Mouse (Mus musculus) lung, embryonic 16.5 days (tissue): ENCODE results near the gene Sun2. TPM values are rescaled to one million over a fixed set of nuclear protein-coding genes. Genes with fewer than 3 reads are reported as not detected.

Source experiments
- ATAC-seq: fragments of 200-750 bp; cut with Nextera tagmentation; 2 replicates; pipeline ENCODE4 v1.8.0; 2017; ENCODE audit warnings: low read depth, mild to moderate bottlenecking, moderate library complexity
- H3K27ac ChIP-seq: fragments of 300-500 bp; sonication (generic); 2 replicates; pipeline ENCODE4 v1.5.1; 2014; ENCODE audit warnings: mild to moderate bottlenecking, control low read depth, low read length
- H3K27me3 ChIP-seq: fragments of 300-500 bp; sonication (generic); 2 replicates; pipeline ENCODE4 v1.6.1; 2014; ENCODE audit warnings: low read depth, low read length, mixed read lengths; ENCODE audit not compliant: control insufficient read depth, insufficient read depth
- H3K36me3 ChIP-seq: fragments of 300-500 bp; sonication (generic); 2 replicates; pipeline ENCODE4 v1.6.1; 2014; ENCODE audit warnings: low read length; ENCODE audit not compliant: control insufficient read depth, insufficient read depth
- H3K4me1 ChIP-seq: fragments of 300-500 bp; sonication (generic); replicated peaks from 2 replicates; pipeline ENCODE4 v1.6.1; 2014; ENCODE audit warnings: low read length, mixed read lengths; ENCODE audit not compliant: control insufficient read depth, insufficient read depth
- H3K4me2 ChIP-seq: fragments of 300-500 bp; sonication (generic); 2 replicates; pipeline ENCODE4 v1.6.1; 2014; ENCODE audit warnings: low read depth, low read length, control low read depth
- H3K4me3 ChIP-seq: fragments of 300-500 bp; sonication (generic); 2 replicates; pipeline ENCODE4 v1.5.1; 2014; ENCODE audit warnings: mild to moderate bottlenecking, low read length, control low read depth
- H3K9ac ChIP-seq: fragments of 300-500 bp; sonication (generic); 2 replicates; pipeline ENCODE4 v1.6.1; 2014; ENCODE audit warnings: low read length, control low read depth
- H3K9me3 ChIP-seq: fragments of 300-500 bp; sonication (generic); 2 replicates; pipeline ENCODE4 v1.6.1; 2016; ENCODE audit warnings: low read length; ENCODE audit not compliant: control insufficient read depth
- WGBS: fragments of 180-500 bp; shearing (Covaris S2); extraction: QIAGEN DNeasy Blood & Tissue Kit; methylation state at CpG from one replicate; pipeline ENCODE4 v1.1.7; 2014; 5-methylcytosine and 5-hydroxymethylcytosine counted together
- polyA plus RNA-seq: library from polyadenylated mRNA; unstranded; fragments of >200 nt; fragmentation: Nextera tagmentation; extraction: Ambion mirVana; gene quantifications from 2 replicates; pipeline ENCODE4 v1.2.1, GENCODE M21; 2015

Gene Sun2
- polyA plus RNA-seq, 1 experiment from 2014 or later, result 7.8 TPM

DNA sequence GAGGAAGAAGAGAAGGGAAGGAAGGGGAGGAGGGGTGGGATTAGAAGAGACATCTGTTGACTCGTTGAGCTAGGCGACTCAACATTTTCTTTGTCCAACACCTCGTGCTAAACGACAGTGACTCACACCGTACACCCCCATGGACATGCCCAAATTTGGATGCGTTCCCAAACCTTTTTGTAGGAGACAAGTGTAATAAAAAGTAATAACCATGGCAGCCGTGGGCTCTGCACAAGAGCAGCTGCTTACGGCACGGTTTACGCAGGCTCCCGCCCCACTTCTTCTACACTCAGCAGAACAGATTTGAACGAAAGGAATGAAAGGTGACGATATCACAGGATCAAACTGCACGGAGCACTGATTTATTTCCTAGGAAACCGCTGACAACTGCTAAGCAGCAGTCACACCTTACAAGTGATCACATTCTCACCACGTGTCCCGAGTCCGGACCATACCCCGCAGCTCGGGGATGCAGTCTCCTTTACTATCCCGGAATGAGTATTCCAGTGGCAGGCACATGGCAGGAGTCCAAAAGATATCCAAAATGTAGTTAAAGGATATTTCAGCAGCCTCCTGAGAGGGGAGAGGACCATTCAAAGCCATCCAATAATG is 28.4 kb upstream of the Sun2 start:
- H3K4me1 ChIP-seq, result peaks cover 24% of the 10 kb centered on the region
- no peaks in the 10 kb centered on the region for H3K9me3 ChIP-seq
- no peak overlapping the region for H3K4me3 ChIP-seq
- H3K4me2 ChIP-seq, result no peak overlapping the region
- ATAC-seq, result no peak
- H3K9ac ChIP-seq, result no peak overlapping the region
- H3K27me3 ChIP-seq, result no peaks in the 10 kb centered on the region
- WGBS, result 66% methylated on average over 21 of the region's 21 CpGs
- H3K36me3 ChIP-seq, result no peaks in the 10 kb centered on the region
- no peak overlapping the region for H3K27ac ChIP-seq

DNA sequence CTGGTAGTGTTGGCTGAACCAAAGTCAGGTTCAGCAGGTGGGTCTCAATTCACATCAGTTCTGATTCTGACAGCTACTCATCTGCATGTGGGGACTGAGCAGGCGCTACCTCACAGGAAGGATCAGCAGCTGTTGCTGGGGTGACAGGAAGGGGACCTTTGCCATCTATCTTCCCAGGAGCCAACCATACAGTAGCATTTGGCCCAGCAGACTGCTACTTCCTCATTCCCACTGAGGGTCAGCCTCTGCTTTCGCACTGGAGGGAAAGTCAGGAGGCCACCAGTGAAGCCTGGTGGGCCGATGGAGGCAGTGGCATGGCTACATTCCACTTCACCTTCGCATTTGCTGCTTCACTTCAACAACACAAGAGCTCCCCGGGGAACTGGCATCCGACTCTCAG is 26.0 kb upstream of the Sun2 start:
- H3K4me3 ChIP-seq, result no peak overlapping the region
- H3K4me1 ChIP-seq, result peaks cover 16% of the 10 kb centered on the region
- no peaks in the 10 kb centered on the region for H3K9me3 ChIP-seq
- ATAC-seq, result no peak
- no peaks in the 10 kb centered on the region for H3K27me3 ChIP-seq
- H3K9ac ChIP-seq, result no peak overlapping the region; the same call in 1 of the 2 replicates
- peaks cover under 1% of the 10 kb centered on the region; the same call in 1 of the 2 replicates for H3K36me3 ChIP-seq
- no peak overlapping the region for H3K4me2 ChIP-seq
- WGBS, result 55% methylated on average over 6 of the region's 6 CpGs
- no peak overlapping the region for H3K27ac ChIP-seq

GRCm38 (mm10) chr15:79767327-79767961 is 25.1 kb upstream of the Sun2 start:
- H3K27me3 ChIP-seq, result no peaks in the 10 kb centered on the region
- H3K4me1 ChIP-seq, result peaks cover 13% of the 10 kb centered on the region
- no peak overlapping the region for H3K27ac ChIP-seq
- H3K36me3 ChIP-seq, result peaks cover 4% of the 10 kb centered on the region; the same call in 1 of the 2 replicates
- no peaks in the 10 kb centered on the region for H3K9me3 ChIP-seq
- H3K9ac ChIP-seq, result no peak overlapping the region
- H3K4me2 ChIP-seq, result no peak overlapping the region
- no peak overlapping the region for H3K4me3 ChIP-seq
- no peak for ATAC-seq
- WGBS, result 73% methylated on average over 16 of the region's 16 CpGs

DNA sequence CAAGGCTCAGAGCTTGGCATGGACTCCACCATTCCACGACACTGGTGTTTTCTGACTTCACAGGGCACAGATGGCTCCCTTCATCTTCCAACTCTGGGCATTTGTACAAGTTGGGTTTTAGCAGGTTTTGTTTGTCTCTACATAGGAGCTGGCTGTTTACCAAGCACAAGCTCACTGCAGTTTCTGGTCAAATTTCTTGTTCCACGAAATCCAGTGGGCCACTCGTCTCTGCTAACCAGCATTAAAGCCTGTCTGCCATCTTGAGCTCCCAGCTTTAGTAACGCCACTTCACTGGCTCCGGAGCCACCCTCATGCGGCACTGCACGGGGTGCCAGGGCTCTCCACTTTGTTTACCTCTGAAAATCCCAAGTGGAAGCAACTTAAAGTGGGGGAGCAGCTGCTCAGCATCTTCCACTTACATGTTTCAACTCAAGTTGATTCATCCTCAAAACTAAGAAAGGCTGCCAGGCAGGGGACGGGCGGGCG is 24.3 kb upstream of the Sun2 start:
- H3K9ac ChIP-seq, result no peak overlapping the region
- no peak for ATAC-seq
- H3K9me3 ChIP-seq, result no peaks in the 10 kb centered on the region
- peaks cover 13% of the 10 kb centered on the region for H3K4me1 ChIP-seq
- H3K36me3 ChIP-seq, result peaks cover 8% of the 10 kb centered on the region; the same call in 1 of the 2 replicates
- 60% methylated on average over 10 of the region's 10 CpGs for WGBS
- no peak overlapping the region for H3K4me3 ChIP-seq
- no peak overlapping the region for H3K27ac ChIP-seq
- H3K27me3 ChIP-seq, result no peaks in the 10 kb centered on the region
- H3K4me2 ChIP-seq, result no peak overlapping the region

DNA sequence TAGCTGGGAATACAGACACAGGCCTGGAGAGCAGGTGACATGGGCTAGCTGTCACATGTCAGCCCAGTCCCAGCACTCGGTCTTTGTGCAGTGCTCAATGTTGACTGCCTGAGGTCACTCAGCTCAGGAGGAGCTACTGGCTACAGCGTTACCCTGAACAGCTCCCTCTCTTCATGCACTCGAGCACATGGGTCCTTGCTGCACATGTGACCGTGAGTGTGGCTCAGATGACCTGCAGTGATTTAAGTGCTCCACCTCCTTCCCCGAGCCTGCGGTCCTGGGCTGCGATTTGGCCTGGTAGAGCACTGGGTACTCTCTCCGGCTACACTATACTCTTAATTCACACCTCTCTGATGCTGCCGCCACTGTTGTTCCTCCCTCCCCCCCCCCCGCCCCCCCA is 23.8 kb upstream of the Sun2 start:
- no peak overlapping the region for H3K9ac ChIP-seq
- H3K4me2 ChIP-seq, result no peak overlapping the region
- H3K9me3 ChIP-seq, result no peaks in the 10 kb centered on the region
- H3K4me3 ChIP-seq, result no peak overlapping the region
- no peaks in the 10 kb centered on the region for H3K27me3 ChIP-seq
- H3K4me1 ChIP-seq, result peaks cover 13% of the 10 kb centered on the region
- no peak overlapping the region for H3K27ac ChIP-seq
- peaks cover 8% of the 10 kb centered on the region; the same call in 1 of the 2 replicates for H3K36me3 ChIP-seq
- no peak for ATAC-seq
- 37% methylated on average over 10 of the region's 10 CpGs for WGBS

GRCm38 (mm10) chr15:79765361-79765760 is 23.0 kb upstream of the Sun2 start:
- WGBS, result 65% methylated on average over 2 of the region's 2 CpGs
- no peak overlapping the region for H3K27ac ChIP-seq
- no peak for ATAC-seq

GRCm38 (mm10) chr15:79764539-79765267 is 22.4 kb upstream of the Sun2 start:
- 72% methylated on average over 11 of the region's 11 CpGs for WGBS

More at GRCm38 (mm10) chr15:79765361-79765760, 23.0 kb upstream of the Sun2 start:
- peaks cover 8% of the 10 kb centered on the region; the same call in 1 of the 2 replicates for H3K36me3 ChIP-seq
- no peak overlapping the region for H3K4me3 ChIP-seq
- H3K9ac ChIP-seq, result no peak overlapping the region
- H3K4me2 ChIP-seq, result no peak overlapping the region
- no peaks in the 10 kb centered on the region for H3K27me3 ChIP-seq
- no peaks in the 10 kb centered on the region for H3K9me3 ChIP-seq
- peaks cover 13% of the 10 kb centered on the region for H3K4me1 ChIP-seq

DNA sequence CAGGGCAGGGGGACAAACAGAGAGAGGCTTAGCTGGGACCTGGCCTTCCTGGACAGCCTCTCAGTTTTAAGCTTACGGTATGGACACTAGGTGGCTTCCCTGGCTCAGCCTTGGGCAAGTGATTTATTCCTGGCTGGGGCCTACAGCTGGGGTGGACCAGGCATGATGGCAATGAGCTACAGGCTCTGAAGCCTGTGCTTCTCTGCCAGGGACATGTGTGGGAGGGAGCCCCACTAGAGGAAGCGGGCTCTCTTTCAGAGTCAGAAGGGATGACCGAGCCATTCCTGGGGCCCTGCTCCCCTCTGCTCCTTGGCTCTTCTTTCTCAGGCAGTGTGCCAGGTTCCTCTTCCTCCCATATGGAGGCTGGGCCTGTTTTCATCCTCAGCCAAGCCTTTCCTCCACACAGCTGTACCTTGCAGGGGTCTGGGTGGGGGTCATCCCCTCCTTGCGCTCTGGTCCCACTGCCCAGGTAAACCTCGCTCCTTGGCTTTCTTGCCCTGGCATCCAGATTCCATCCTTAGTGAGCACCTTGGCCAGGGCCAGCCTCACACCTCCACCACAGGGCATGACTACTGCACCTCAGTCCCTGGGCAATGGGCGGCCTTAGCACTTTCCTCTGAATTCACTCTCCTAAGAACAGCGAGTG is 21.4 kb upstream of the Sun2 start:
- 77% methylated on average over 7 of the region's 7 CpGs for WGBS
- no peak overlapping the region for H3K4me3 ChIP-seq
- no peak overlapping the region for H3K4me2 ChIP-seq
- no peak for ATAC-seq
- no peaks in the 10 kb centered on the region for H3K27me3 ChIP-seq
- no peak overlapping the region for H3K9ac ChIP-seq
- H3K4me1 ChIP-seq, result peaks cover 9% of the 10 kb centered on the region
- no peak overlapping the region for H3K27ac ChIP-seq
- peaks cover 8% of the 10 kb centered on the region; the same call in 1 of the 2 replicates for H3K36me3 ChIP-seq
- H3K9me3 ChIP-seq, result no peaks in the 10 kb centered on the region

More at GRCm38 (mm10) chr15:79764539-79765267, 22.4 kb upstream of the Sun2 start:
- H3K27me3 ChIP-seq, result no peaks in the 10 kb centered on the region
- no peak overlapping the region for H3K9ac ChIP-seq
- ATAC-seq, result no peak
- peaks cover 8% of the 10 kb centered on the region; the same call in 1 of the 2 replicates for H3K36me3 ChIP-seq
- peaks cover 11% of the 10 kb centered on the region for H3K4me1 ChIP-seq
- no peak overlapping the region for H3K27ac ChIP-seq
- no peak overlapping the region for H3K4me3 ChIP-seq
- no peaks in the 10 kb centered on the region for H3K9me3 ChIP-seq
- no peak overlapping the region for H3K4me2 ChIP-seq

GRCm38 (mm10) chr15:79763001-79763400 is 20.7 kb upstream of the Sun2 start:
- no peaks in the 10 kb centered on the region for H3K9me3 ChIP-seq
- ATAC-seq, result no peak
- no peak overlapping the region for H3K9ac ChIP-seq
- no peaks in the 10 kb centered on the region for H3K27me3 ChIP-seq
- peaks cover 8% of the 10 kb centered on the region; the same call in 1 of the 2 replicates for H3K36me3 ChIP-seq
- WGBS, result 88% methylated on average over 9 of the region's 9 CpGs
- peaks cover 6% of the 10 kb centered on the region for H3K4me1 ChIP-seq
- H3K4me3 ChIP-seq, result no peak overlapping the region
- no peak overlapping the region for H3K4me2 ChIP-seq
- no peak overlapping the region for H3K27ac ChIP-seq
